Mouse (Mus musculus): ENCODE results near the gene Tmed6. TPM values are rescaled to one million over a fixed set of nuclear protein-coding genes. Genes with fewer than 3 reads are reported as not detected.

Gene Tmed6
- polyA plus RNA-seq, 1 experiment, result not detected

DNA sequence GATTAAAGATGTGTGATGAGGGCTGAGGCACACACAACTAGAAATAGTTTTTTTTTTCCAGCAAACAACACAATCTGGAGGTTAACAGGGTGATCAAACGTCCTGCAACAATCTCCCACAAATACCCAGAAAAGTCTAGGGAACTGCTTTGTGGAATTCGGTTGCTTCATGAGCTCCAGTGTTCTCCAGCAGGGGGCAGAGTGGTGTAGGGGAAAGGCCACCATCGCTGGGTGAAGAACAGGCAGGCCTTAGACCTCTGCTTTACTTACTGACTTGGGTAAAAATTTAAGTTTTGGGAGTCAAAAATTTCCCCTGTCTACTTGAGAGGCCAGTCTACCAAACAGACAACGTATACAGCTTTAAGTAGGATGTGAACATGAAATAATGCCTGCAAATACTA, 39.1 kb upstream of the Tmed6 start:
- no peaks in the 10 kb centered on the region for H3K79me3 ChIP-seq (ENCODE audit: low read depth)
- TF ChIP-seq CTCF (IDR thresholded peaks at IDR 0.05; ENCODE audit: control insufficient read depth, insufficient read depth, insufficient read length) (peak; percentile 70), USF1 (IDR thresholded peaks at IDR 0.05; ENCODE audit: low read depth) (no peak), MAX (IDR thresholded peaks at IDR 0.05) (no peak), MYOD1 (IDR thresholded peaks at IDR 0.05; ENCODE audit: control insufficient read depth, insufficient read length, low read depth) (no peak), CEBPB (IDR thresholded peaks at IDR 0.05; ENCODE audit: low read depth) (peak; percentile 45), MYOG (IDR thresholded peaks at IDR 0.05; ENCODE audit: control insufficient read depth, extremely low read depth, insufficient read length) (no peak), FOSL1 (IDR thresholded peaks at IDR 0.05; ENCODE audit: insufficient read depth, low read length, poor library complexity, severe bottlenecking) (no peak)
- no peak overlapping the region for H3ac ChIP-seq (ENCODE audit: control insufficient read depth, insufficient read length, low read depth)
- no peaks in the 10 kb centered on the region for H3K36me3 ChIP-seq (ENCODE audit: control insufficient read depth, insufficient read depth)
- no peak overlapping the region for H3K4me3 ChIP-seq (ENCODE audit: insufficient read depth, poor library complexity, severe bottlenecking)
- H3K27me3 ChIP-seq (ENCODE audit: control insufficient read depth, insufficient read depth, insufficient read length), result no peaks in the 10 kb centered on the region
- no peaks in the 10 kb centered on the region for H3K79me2 ChIP-seq (ENCODE audit: control insufficient read depth, insufficient read depth)

DNA sequence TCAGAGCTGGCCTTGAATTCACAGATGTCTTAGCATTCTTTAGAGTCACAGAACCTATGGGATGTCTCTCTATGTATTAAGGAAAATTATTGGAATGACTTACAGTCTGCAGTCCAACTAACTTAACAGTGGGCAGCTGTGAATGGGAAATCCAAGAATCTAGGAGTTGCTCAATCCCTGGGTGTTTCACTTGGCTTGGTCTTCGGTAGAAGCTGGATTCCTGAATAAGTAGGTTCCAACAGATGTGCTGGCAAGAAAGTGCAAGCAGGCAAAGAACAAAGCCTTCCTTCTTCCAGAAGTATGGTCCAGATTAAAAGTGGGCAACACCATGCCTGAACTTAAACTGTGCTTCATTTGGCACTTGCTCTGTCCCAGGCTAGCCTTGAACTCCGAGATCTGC, 35.2 kb upstream of the Tmed6 start:
- H3K79me3 ChIP-seq (ENCODE audit: low read depth), result peaks cover 5% of the 10 kb centered on the region

DNA sequence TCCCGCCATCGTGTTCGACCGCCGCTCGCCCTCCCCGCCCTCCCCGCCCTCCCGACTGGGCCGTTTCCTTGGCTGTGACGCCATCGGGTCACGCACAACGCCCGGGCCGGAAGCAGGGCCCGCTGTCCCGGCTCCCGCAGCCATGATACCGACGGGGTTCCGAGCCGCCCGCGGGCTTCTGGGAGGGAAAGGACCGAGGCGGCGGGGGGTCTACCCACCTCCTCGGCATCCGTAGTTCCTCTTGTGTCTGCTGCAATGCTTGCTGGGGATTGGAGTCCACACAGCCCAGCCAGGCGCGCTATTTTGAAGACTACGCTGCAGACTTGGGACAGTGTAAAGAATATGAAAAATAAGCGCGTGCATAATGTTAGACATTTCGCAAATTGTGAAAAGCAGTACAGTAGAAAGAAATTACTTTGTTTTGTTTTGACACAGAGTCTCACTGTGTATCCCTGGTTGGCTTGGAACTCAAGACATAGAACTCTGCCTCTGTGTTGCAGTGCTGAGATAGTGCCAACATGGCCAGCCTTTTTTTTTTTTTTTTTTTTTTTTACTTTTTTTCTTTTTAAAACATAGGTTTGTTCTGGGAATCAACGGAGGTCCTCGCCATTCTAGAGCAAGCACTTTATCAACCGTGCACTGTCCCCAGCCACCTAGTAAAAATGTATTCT, 31.1 kb upstream of the Tmed6 start, which contains the start of gene Terf2:
Gene Terf2, minus strand, starts transcription at position 182 of the 671 bp plus-strand sequence.
- Histone ChIP-seq H3K79me3 (ENCODE audit: low read depth) (peaks cover 44% of the 10 kb centered on the region), H3K79me2 (ENCODE audit: control insufficient read depth, insufficient read depth) (peaks cover 55% of the 10 kb centered on the region), H3K36me3 (ENCODE audit: control insufficient read depth, insufficient read depth) (peaks cover 25% of the 10 kb centered on the region), H3K4me3 (ENCODE audit: insufficient read depth, poor library complexity, severe bottlenecking) (peak within 1 kb of the TSS; percentile 82), H3K27me3 (ENCODE audit: control insufficient read depth, insufficient read depth, insufficient read length) (no peaks in the 10 kb centered on the region), H3ac (ENCODE audit: control insufficient read depth, insufficient read length, low read depth) (peak within 1 kb of the TSS; percentile 67)
- TF ChIP-seq MYOG (IDR thresholded peaks at IDR 0.05; ENCODE audit: control insufficient read depth, extremely low read depth, insufficient read length) (no peak), CEBPB (IDR thresholded peaks at IDR 0.05; ENCODE audit: low read depth) (no peak), MAX (IDR thresholded peaks at IDR 0.05) (peak; percentile 43)

More for the DNA sequence above, 35.2 kb upstream of the Tmed6 start:
- H3K4me3 ChIP-seq (ENCODE audit: insufficient read depth, poor library complexity, severe bottlenecking), result no peak overlapping the region
- H3K27me3 ChIP-seq (ENCODE audit: control insufficient read depth, insufficient read depth, insufficient read length), result no peaks in the 10 kb centered on the region
- H3K36me3 ChIP-seq (ENCODE audit: control insufficient read depth, insufficient read depth), result no peaks in the 10 kb centered on the region
- peaks cover 14% of the 10 kb centered on the region for H3K79me2 ChIP-seq (ENCODE audit: control insufficient read depth, insufficient read depth)
- H3ac ChIP-seq (ENCODE audit: control insufficient read depth, insufficient read length, low read depth), result no peak overlapping the region
- TF ChIP-seq MYOG (IDR thresholded peaks at IDR 0.05; ENCODE audit: control insufficient read depth, extremely low read depth, insufficient read length) (no peak), MYOD1 (IDR thresholded peaks at IDR 0.05; ENCODE audit: control insufficient read depth, insufficient read length, low read depth) (no peak), MAX (IDR thresholded peaks at IDR 0.05) (no peak), USF1 (IDR thresholded peaks at IDR 0.05; ENCODE audit: low read depth) (no peak), CTCF (IDR thresholded peaks at IDR 0.05; ENCODE audit: control insufficient read depth, insufficient read depth, insufficient read length) (no peak), CEBPB (IDR thresholded peaks at IDR 0.05; ENCODE audit: low read depth) (no peak), FOSL1 (IDR thresholded peaks at IDR 0.05; ENCODE audit: insufficient read depth, low read length, poor library complexity, severe bottlenecking) (no peak)

DNA sequence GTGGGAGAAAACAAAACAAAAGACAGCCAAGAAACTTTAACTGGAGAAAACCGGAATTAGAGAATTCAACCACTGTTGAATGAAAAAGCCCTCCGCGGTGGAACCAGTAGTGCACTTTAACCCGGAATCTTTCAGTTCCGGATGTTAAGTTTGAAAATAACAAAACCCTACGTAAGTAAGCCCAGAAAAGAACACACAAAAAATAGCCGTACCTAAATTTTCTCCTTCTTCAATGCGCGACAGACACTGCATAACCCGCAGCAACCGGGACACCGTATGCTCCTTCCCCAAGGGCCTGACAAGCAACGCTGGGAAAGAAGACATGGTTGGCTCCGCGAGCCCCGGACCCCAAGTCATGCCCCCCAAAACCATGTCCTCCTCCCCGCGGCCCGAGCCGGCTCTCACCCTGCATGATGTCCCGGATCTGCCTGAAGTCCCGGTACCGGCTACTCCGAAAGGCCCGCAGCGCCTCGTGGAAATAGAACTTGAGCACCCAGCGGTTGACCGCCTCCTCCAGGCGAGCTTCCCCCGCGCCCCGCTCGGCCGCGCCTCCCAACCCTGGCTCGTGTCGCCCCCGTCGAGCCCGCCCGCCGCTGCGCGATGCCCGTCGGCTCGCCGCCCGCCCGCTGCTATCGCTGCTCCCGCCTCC, 30.4 kb upstream of the Tmed6 start:
- Histone ChIP-seq H3K27me3 (ENCODE audit: control insufficient read depth, insufficient read depth, insufficient read length) (no peaks in the 10 kb centered on the region), H3K79me2 (ENCODE audit: control insufficient read depth, insufficient read depth) (peaks cover 62% of the 10 kb centered on the region), H3K36me3 (ENCODE audit: control insufficient read depth, insufficient read depth) (peaks cover 31% of the 10 kb centered on the region), H3K79me3 (ENCODE audit: low read depth) (peaks cover 49% of the 10 kb centered on the region), H3K4me3 (ENCODE audit: insufficient read depth, poor library complexity, severe bottlenecking) (peak overlapping the region; percentile 82), H3ac (ENCODE audit: control insufficient read depth, insufficient read length, low read depth) (peak overlapping the region; percentile 67)
- no peak for TF ChIP-seq MAX (IDR thresholded peaks at IDR 0.05)
- no peak for TF ChIP-seq CEBPB (IDR thresholded peaks at IDR 0.05; ENCODE audit: low read depth)
- no peak for TF ChIP-seq FOSL1 (IDR thresholded peaks at IDR 0.05; ENCODE audit: insufficient read depth, low read length, poor library complexity, severe bottlenecking)
- TF ChIP-seq MYOG (IDR thresholded peaks at IDR 0.05; ENCODE audit: control insufficient read depth, extremely low read depth, insufficient read length), result no peak
- TF ChIP-seq CTCF (IDR thresholded peaks at IDR 0.05; ENCODE audit: control insufficient read depth, insufficient read depth, insufficient read length), result no peak
- no peak for TF ChIP-seq MYOD1 (IDR thresholded peaks at IDR 0.05; ENCODE audit: control insufficient read depth, insufficient read length, low read depth)
- no peak for TF ChIP-seq USF1 (IDR thresholded peaks at IDR 0.05; ENCODE audit: low read depth)

DNA sequence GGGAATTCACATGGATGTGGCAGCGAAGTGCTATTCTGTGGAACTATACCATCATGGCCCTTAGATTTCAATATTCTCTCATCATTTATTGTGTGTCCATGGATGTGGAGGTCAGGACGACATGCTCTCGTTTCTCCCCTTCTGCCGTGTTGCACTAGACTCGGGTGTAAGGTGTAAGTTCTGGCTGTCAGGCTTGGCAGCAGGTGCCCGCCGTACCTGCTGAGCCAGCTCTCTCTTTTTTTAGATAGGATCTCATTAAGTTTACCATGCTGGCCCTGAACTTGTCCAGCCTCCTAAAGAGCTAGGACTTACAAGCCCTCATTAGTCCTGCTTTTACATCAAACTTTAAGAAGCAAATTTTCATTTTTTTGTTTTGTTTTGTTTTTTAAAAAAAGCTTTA, 25.1 kb upstream of the Tmed6 start:
- Histone ChIP-seq H3K27me3 (ENCODE audit: control insufficient read depth, insufficient read depth, insufficient read length) (no peaks in the 10 kb centered on the region), H3K4me3 (ENCODE audit: insufficient read depth, poor library complexity, severe bottlenecking) (no peak overlapping the region), H3ac (ENCODE audit: control insufficient read depth, insufficient read length, low read depth) (no peak overlapping the region), H3K79me3 (ENCODE audit: low read depth) (peaks cover 71% of the 10 kb centered on the region), H3K36me3 (ENCODE audit: control insufficient read depth, insufficient read depth) (peaks cover 46% of the 10 kb centered on the region), H3K79me2 (ENCODE audit: control insufficient read depth, insufficient read depth) (peaks cover 93% of the 10 kb centered on the region)
- no peak for TF ChIP-seq MYOD1 (IDR thresholded peaks at IDR 0.05; ENCODE audit: control insufficient read depth, insufficient read length, low read depth)
- no peak for TF ChIP-seq FOSL1 (IDR thresholded peaks at IDR 0.05; ENCODE audit: insufficient read depth, low read length, poor library complexity, severe bottlenecking)
- no peak for TF ChIP-seq MAX (IDR thresholded peaks at IDR 0.05)
- TF ChIP-seq USF1 (IDR thresholded peaks at IDR 0.05; ENCODE audit: low read depth), result no peak
- no peak for TF ChIP-seq CTCF (IDR thresholded peaks at IDR 0.05; ENCODE audit: control insufficient read depth, insufficient read depth, insufficient read length)
- TF ChIP-seq CEBPB (IDR thresholded peaks at IDR 0.05; ENCODE audit: low read depth), result no peak
- no peak for TF ChIP-seq MYOG (IDR thresholded peaks at IDR 0.05; ENCODE audit: control insufficient read depth, extremely low read depth, insufficient read length)
